Mouse (Mus musculus) left cerebral cortex, adult 8-10 months (tissue): ENCODE measurements around the gene Anxa6. TPM values are rescaled to one million over a fixed set of nuclear protein-coding genes. Genes with fewer than 3 reads are reported as not detected.

Experiments used
- DNase-seq, 2 experiments: peaks; one replicate each; pipeline ENCODE4 v3.0.0; 2022; ENCODE audit warnings: low spot score in 2 of 2
- total RNA-seq, 4 experiments: library from RNA; stranded (reverse); gene quantifications; 2 replicates each; pipeline ENCODE4 v1.2.4; 2022

Anxa6 gene
- total RNA-seq, 4 experiments from 2014 or later, result 81.9 to 92.8 (median 85.4) TPM

DNA sequence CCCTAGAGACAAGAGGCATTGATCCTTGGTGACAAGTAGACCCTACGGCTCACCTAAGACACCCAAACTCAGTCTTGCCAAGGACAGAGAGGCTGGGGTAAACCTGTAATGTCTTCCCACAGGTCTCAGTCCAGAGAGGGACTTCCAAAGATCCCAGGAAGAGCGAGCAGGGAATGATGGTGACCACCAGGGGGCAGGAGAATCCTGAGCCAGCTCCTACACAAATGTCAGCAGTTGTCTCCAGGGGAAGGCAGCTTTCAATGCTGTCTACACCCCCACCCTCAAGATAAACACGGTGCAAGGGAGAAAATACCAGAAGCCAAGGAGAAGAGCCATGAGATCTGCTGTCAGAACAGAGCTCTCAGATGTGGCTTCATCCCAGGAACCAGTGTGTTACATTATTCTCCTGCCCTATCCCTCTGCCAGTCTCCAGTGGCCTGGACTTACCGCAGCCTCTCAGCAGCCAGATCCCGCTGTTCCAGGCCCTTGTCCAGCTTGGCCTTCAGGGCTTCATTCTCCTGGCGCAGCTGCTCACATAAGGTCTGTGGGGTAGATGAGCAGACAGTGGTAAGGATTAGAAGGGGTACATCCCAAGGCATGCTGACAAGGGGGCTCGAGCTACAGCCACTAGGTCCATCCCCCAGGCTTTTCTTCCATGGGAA, 102.8 kb downstream of the Anxa6 start:
- DNase-seq, result no peak

DNA sequence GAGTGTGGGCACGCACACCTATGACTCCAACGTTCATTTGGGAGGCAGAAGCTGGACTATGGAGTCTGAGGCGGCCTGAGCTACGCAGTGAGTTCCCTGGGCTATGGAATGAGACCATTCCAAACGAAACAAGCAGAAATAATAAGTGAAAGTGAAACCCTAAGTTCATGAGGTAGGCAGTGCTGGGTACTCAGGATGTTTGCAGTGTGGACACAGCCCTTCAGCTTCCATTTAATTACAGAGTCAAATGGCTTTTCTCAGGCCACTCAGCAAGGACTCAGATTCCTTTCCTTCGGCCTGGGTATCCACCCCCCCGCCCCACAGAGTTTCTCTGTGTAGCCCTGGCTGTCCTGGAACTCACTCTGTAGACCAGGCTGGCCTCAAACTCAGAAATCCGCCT, 103.5 kb downstream of the Anxa6 start:
- DNase-seq, result no peak

DNA sequence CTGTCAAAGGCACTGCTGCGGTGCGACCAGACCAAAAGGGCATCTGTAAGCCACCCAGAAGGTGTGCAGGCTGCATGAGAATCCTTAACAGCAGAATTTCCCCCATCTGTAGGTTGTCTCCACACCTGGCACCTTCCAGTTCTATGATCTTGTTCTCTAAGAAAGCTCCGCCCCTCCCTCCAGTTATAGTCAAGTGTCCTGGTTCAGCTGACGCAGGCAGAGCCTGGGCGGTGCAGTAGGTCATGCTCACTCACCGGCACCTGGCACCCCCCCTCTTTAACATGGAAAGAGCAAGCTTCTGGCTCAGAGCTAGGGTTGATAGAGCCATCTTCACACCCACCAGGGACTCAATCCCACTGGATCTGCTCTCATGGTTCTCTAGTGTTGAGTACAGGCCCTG, 104.0 kb downstream of the Anxa6 start:
- DNase-seq, result no peak

Other genes with a start within 250 kb of the Anxa6 start
- gene Cdc42se2, start 245.8 kb downstream of the Anxa6 start, total RNA-seq, result 100 to 1,000 TPM; 112 to 138 (median 115) TPM
- gene Lyrm7, start 172.5 kb downstream of the Anxa6 start, total RNA-seq, result 10 to 100 TPM; 23.4 to 37.9 (median 27.9) TPM
- 100 to 1,000 TPM; 204 to 277 (median 234) TPM for gene Hint1, start 167.1 kb downstream of the Anxa6 start, total RNA-seq
- 10 to 100 TPM in 2 of 4 experiments, 1 to 10 TPM in 2; 7.5 to 12.5 (median 10.4) TPM for gene Gpx3, start 131.0 kb downstream of the Anxa6 start, total RNA-seq
- 10 to 100 TPM; 33.0 to 36.3 (median 34.9) TPM for gene Tnip1, start 70.5 kb downstream of the Anxa6 start, total RNA-seq
- gene Ccdc69, start 44.7 kb upstream of the Anxa6 start, total RNA-seq, result under 1 TPM; 0.44 to 0.50 (median 0.47) TPM
- 10 to 100 TPM; 30.5 to 41.8 (median 34.5) TPM for gene Gm2a, start 64.7 kb upstream of the Anxa6 start, total RNA-seq
- gene Slc36a3, start 118.3 kb upstream of the Anxa6 start, total RNA-seq, result not detected
- under 1 TPM in 3 of 4 experiments, not detected in 1; 0.19 to 0.39 (median 0.27) TPM for gene Slc36a2, start 151.6 kb upstream of the Anxa6 start, total RNA-seq
- 10 to 100 TPM; 60.6 to 68.7 (median 64.5) TPM for gene Slc36a1, start 170.9 kb upstream of the Anxa6 start, total RNA-seq